Mouse (Mus musculus) urinary bladder, postnatal 4 days (tissue): ENCODE data around the gene A730049H05Rik.

Source experiments
- DNase-seq, 2 experiments: peaks; one replicate each; pipeline ENCODE4 v3.0.0; 2021 to 2022; ENCODE audit warnings: low spot score in 2 of 2

A730049H05Rik gene

DNA sequence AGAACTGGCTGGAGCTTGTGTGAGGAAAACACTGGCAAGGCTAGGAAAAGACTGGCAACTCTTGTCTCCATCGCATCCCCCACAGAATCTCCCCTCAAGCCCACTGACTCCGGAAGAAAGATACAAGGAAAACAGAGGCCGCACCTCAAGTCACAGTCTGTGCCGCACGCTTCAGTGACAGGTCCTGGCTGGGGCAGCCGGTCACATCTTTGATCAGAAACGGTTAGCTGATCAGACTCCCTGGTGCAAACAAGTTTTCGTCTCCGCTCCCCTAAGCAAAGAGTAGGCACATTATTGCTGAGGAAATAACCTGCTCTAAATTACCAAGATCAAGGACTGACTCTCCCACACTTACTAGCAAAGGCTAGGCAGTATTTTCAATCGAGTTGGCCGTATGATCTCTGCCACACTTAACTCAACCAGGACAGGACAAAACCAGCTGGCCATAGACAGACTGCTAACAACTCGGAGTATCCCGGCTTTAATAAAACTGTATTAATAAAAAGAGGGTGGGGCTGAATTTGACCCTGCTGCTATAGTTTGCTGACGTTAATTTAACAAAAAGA lies 63.5 kb downstream of the A730049H05Rik start:
- no peak for DNase-seq

DNA sequence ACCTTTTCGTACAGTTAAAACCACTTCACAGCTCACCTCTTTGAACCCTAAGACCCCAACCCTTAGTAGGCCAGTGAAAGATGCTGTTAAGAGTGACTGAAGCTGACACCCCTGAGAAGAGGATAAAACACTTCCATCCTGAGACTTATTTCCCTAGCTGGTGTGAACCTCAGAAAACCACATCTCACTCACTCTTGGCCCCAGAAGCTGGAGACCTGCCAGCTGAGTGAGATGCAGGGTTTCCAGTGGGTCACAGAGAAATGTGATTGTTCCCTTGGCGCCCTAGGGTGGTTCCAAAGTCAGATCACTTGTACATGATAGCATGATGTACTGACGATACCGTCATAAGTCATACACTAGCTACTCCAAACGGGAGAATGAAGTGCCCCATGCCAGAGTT lies 66.2 kb downstream of the A730049H05Rik start:
- no peak for DNase-seq

DNA sequence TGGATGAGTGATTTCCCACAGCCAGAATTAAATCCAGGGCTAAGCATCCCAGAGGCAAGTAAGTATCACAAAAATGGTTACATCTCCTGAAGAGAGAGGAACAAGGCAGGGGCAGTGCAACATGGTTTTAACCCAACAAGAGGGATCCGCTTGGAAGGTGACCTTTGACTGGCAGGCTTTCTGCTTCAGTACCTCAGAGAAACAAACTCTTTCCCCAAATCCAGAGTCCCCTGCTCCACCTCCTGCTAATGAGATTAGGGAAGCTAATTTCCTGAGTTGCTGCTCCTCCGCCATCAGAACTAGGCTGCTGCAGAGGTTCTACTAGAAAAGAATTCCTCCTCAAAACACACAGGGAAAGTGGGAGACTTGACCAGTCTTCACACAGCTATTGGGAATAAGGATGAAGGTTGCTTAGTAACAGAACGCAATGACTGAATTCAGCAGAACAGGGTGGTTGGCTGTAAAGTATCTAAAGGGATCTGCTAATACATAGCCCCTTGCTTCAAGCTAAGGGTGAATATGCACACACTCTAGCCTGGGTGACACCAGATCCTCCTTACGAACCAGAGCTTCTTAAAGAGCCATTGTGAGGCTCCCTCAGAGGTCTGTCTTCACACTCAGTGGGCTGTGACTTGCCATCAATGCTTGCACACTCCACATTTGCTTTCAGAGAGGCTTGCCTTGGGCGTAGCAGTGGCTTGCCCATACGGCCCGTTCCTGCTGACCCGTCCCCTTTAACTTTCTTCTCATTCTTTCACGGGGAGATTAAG lies 67.0 kb downstream of the A730049H05Rik start:
- no peak for DNase-seq

DNA sequence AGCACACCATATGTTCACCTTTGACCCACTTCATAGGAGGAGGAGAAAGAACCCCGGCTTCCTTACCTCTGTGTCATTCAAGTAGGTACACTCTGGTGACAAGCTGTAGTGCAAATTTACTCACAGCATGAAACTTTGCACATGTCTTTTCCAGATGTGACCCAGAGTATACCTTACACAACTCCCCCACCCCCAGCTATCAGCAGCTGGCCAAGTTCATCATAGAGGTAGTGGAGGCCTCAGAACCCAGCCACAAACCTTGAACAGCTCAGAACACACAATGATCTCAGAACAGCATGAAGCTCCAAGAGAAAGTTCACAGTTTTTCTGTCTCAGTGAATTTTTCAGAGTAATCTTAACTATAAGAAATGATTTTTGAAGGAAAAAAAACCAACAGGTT lies 75.3 kb downstream of the A730049H05Rik start:
- no peak for DNase-seq
